Mouse (Mus musculus) hindbrain, embryonic 13.5 days (tissue): Measurements from ENCODE around the gene Cldn16. TPM values are rescaled to one million over a fixed set of nuclear protein-coding genes. Genes with fewer than 3 reads are reported as not detected.
"Not testable (repeated sequence)": the region's sequence is repeated elsewhere in the genome, so short reads cannot be mapped to it uniquely, and the experiment has no call there.

Experiments used
- ATAC-seq: fragments of 200-750 bp; cut with Nextera tagmentation; 2 replicates; pipeline ENCODE4 v1.8.0; 2017; ENCODE audit warnings: moderate TSS enrichment; ENCODE audit not compliant: low FRiP score
- H3K27ac ChIP-seq: fragments of 300-500 bp; sonication (generic); 2 replicates; pipeline ENCODE4 v1.5.1; 2015; ENCODE audit warnings: inconsistent platforms, mild to moderate bottlenecking, moderate library complexity
- H3K27me3 ChIP-seq: fragments of 300-500 bp; sonication (generic); 2 replicates; pipeline ENCODE4 v1.6.1; 2015; ENCODE audit warnings: mild to moderate bottlenecking, inconsistent platforms
- H3K36me3 ChIP-seq: fragments of 300-500 bp; sonication (generic); 2 replicates; pipeline ENCODE4 v1.6.1; 2015; ENCODE audit warnings: mild to moderate bottlenecking, inconsistent platforms
- H3K4me1 ChIP-seq: fragments of 300-500 bp; sonication (generic); replicated peaks from 2 replicates; pipeline ENCODE4 v1.6.1; 2015; ENCODE audit warnings: inconsistent platforms
- H3K4me2 ChIP-seq: fragments of 300-500 bp; sonication (generic); 2 replicates; pipeline ENCODE4 v1.6.1; 2015; ENCODE audit warnings: inconsistent platforms, mild to moderate bottlenecking, moderate library complexity
- H3K4me3 ChIP-seq: fragments of 300-500 bp; sonication (generic); 2 replicates; pipeline ENCODE4 v1.5.1; 2015; ENCODE audit warnings: mild to moderate bottlenecking, inconsistent platforms
- H3K9ac ChIP-seq: fragments of 300-500 bp; sonication (generic); 2 replicates; pipeline ENCODE4 v1.6.1; 2015; ENCODE audit warnings: mild to moderate bottlenecking, inconsistent platforms
- H3K9me3 ChIP-seq: fragments of 300-500 bp; sonication (generic); 2 replicates; pipeline ENCODE4 v1.6.1; 2016; ENCODE audit warnings: inconsistent platforms
- WGBS: fragments of 180-500 bp; shearing (Covaris S2); methylation state at CpG from one replicate; pipeline ENCODE4 v1.1.7; 2015; 5-methylcytosine and 5-hydroxymethylcytosine counted together
- polyA plus RNA-seq: library from polyadenylated mRNA; unstranded; fragments of >200 nt; fragmentation: Nextera tagmentation; extraction: Ambion mirVana; gene quantifications from 2 replicates; pipeline ENCODE4 v1.2.1, GENCODE M21; 2015

Gene Cldn16
- polyA plus RNA-seq, 1 experiment from 2014 or later, result not detected

- not testable (repeated sequence) for H3K4me3 ChIP-seq, H3K27me3 ChIP-seq, H3K27ac ChIP-seq, H3K36me3 ChIP-seq, ATAC-seq, H3K9ac ChIP-seq, H3K4me1 ChIP-seq, H3K4me2 ChIP-seq, H3K9me3 ChIP-seq
- WGBS, result 96% methylated on average over 3 of the region's 3 CpGs
Observed at GRCm38 (mm10) chr16:26499705-26500104, 36.8 kb downstream of the Cldn16 start.

GRCm38 (mm10) chr16:26500738-26501137, 37.8 kb downstream of the Cldn16 start:
- Histone ChIP-seq H3K36me3 (no peaks in the 10 kb centered on the region), H3K9ac (no peak overlapping the region), H3K4me2 (no peak overlapping the region), H3K9me3 (no peaks in the 10 kb centered on the region), H3K4me1 (no peaks in the 10 kb centered on the region), H3K27ac (no peak overlapping the region), H3K4me3 (no peak overlapping the region), H3K27me3 (no peaks in the 10 kb centered on the region)
- 82% methylated on average over 3 of the region's 3 CpGs for WGBS
- no peak for ATAC-seq

GRCm38 (mm10) chr16:26504961-26505360, 42.0 kb downstream of the Cldn16 start:
- no peaks in the 10 kb centered on the region for H3K36me3 ChIP-seq
- no peak overlapping the region for H3K9ac ChIP-seq
- WGBS, result 75% methylated on average over 4 of the region's 4 CpGs
- no peak overlapping the region for H3K27ac ChIP-seq
- H3K9me3 ChIP-seq, result no peaks in the 10 kb centered on the region
- H3K4me1 ChIP-seq, result no peaks in the 10 kb centered on the region
- H3K4me3 ChIP-seq, result no peak overlapping the region
- no peak for ATAC-seq
- no peaks in the 10 kb centered on the region for H3K27me3 ChIP-seq
- no peak overlapping the region for H3K4me2 ChIP-seq

DNA sequence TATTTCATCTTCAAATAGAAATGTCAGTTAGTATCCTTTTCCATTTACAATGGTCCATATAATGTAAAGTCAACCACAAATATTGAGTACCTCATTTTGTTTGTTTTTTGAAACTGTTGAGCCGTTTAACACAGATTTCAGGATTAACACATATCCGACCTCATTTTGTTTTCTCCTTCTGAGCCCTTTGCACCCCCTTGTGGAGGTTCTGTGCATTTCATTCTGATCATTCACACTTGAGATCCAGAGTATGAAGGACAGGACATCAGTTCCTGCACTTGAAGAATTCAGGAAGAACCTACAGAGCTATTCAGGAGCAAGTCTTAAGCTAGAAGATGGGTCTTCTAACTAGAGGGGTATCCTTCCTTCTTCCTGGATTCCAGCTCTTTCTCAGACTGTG, 56.7 kb downstream of the Cldn16 start:
- Histone ChIP-seq H3K4me3 (no peak overlapping the region), H3K27ac (no peak overlapping the region), H3K36me3 (no peaks in the 10 kb centered on the region), H3K9me3 (no peaks in the 10 kb centered on the region), H3K9ac (no peak overlapping the region), H3K4me1 (no peaks in the 10 kb centered on the region), H3K27me3 (no peaks in the 10 kb centered on the region), H3K4me2 (no peak overlapping the region)
- no peak for ATAC-seq
- 63% methylated on average over 2 of the region's 2 CpGs for WGBS

DNA sequence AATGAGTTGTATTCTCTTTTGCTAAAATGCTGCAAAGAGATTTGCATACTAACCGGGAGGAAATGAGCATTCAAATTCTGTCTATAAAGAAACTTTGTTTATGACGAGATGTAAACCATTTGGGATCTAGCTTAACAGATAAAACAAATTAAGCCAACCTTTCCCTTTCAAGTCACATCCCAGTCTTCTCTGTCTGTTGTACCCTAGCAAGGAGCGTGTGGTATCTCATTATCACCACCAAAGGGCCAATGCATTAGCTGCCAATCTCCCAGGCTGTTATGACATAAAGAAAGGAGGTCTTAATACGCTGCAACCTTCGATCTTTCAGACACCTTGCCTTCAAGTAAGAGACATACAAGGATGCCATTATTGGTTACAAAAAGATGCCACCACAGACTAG, 62.9 kb downstream of the Cldn16 start:
- Histone ChIP-seq H3K9ac (no peak overlapping the region), H3K4me3 (no peak overlapping the region), H3K9me3 (no peaks in the 10 kb centered on the region), H3K27me3 (no peaks in the 10 kb centered on the region), H3K36me3 (no peaks in the 10 kb centered on the region), H3K4me1 (peaks cover 24% of the 10 kb centered on the region), H3K27ac (0 out of 2 replicates have a peak overlapping the region, but pooled peaks have one; percentile 18), H3K4me2 (no peak overlapping the region)
- ATAC-seq, result no peak
- 67% methylated on average over 5 of the region's 5 CpGs for WGBS

DNA sequence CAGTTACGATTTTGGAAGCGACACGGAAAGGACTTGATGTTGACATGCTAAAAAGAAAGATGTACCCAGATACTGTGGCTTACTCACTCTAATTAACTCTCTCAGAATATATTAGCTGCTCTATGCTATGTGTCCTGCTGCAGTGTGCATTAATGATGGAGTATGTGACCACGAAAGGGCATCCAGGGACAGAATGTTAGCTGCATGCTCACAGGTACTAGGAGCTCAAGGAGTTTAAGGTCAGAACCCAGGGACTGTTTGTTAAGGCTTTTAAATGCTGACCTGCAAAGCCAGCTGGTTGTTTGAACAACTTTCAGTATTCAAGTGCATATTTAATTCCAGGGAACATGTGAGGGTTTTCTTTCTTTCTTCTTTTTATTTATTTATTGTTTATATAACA, 63.7 kb downstream of the Cldn16 start, which contains the start of gene Tmem207:
TSS of gene Tmem207 (minus strand) at position 101 of the 400 bp plus-strand sequence.
- no peak within 1 kb of the TSS for H3K4me3 ChIP-seq

DNA sequence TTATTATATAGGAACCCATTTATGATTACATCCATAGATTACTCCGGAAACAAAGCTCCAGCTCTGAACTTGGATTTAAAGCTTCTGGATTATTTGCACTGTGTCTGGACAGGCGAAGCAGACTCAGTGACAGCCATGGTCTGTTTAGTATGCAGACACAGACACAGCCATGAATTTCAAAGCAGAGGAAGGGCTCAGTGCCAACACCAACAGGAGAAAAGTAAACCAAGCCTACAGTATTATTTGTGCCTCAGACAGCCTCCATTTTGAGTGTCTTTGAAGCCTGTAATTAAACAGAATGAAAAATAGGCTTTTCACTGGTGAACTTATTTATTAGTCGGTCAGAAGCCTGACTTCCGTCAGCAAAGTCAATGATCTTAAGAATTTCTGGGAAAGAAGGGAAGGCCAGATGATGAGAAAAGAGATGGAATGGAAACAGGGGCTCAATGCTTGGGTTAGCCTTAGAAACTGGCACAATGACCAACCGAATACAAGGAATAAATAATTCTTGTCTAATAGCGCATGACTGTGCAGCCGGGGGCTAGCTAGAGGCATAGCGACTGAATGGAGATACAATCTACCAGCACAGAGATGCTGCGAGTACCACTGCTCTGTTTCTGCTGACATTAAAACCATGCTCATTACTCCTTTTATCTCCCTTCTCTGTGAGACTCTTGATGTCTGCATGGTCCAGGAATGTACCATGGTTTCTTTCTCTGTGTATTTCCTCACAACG, 65.2 kb downstream of the Cldn16 start:
- Histone ChIP-seq H3K27ac (peak overlapping the region; percentile 42; the same call in 1 of the 2 replicates), H3K36me3 (no peaks in the 10 kb centered on the region), H3K4me2 (0 out of 2 replicates have a peak overlapping the region, but pooled peaks have one; percentile 8), H3K4me3 (no peak overlapping the region), H3K27me3 (no peaks in the 10 kb centered on the region), H3K9me3 (no peaks in the 10 kb centered on the region), H3K9ac (no peak overlapping the region), H3K4me1 (peaks cover 24% of the 10 kb centered on the region)
- peak; percentile 91 for ATAC-seq
- 42% methylated on average over 10 of the region's 10 CpGs for WGBS

More for the DNA sequence above, 63.7 kb downstream of the Cldn16 start, which contains the start of gene Tmem207:
- H3K4me2 ChIP-seq, result no peak within 1 kb of the TSS
- H3K9me3 ChIP-seq, result no peaks in the 10 kb centered on the region
- H3K36me3 ChIP-seq, result no peaks in the 10 kb centered on the region
- 0 out of 2 replicates have a peak within 1 kb of the TSS, but pooled peaks have one; percentile 18 for H3K27ac ChIP-seq
- 79% methylated on average over 4 of the region's 4 CpGs for WGBS
- H3K4me1 ChIP-seq, result peaks cover 24% of the 10 kb centered on the region
- no peaks in the 10 kb centered on the region for H3K27me3 ChIP-seq
- no peak for ATAC-seq
- no peak within 1 kb of the TSS for H3K9ac ChIP-seq

GRCm38 (mm10) chr16:26530451-26530850, 67.5 kb downstream of the Cldn16 start:
- no peak for ATAC-seq
- no peak overlapping the region for H3K4me2 ChIP-seq
- no peak overlapping the region for H3K4me3 ChIP-seq
- no peaks in the 10 kb centered on the region for H3K9me3 ChIP-seq
- no peaks in the 10 kb centered on the region for H3K27me3 ChIP-seq
- H3K9ac ChIP-seq, result no peak overlapping the region
- no peak overlapping the region for H3K27ac ChIP-seq
- H3K36me3 ChIP-seq, result no peaks in the 10 kb centered on the region
- H3K4me1 ChIP-seq, result peaks cover 24% of the 10 kb centered on the region
- WGBS, result 84% methylated on average over 1 of the region's 1 CpGs

- Histone ChIP-seq H3K4me2 (no peak overlapping the region), H3K9me3 (no peaks in the 10 kb centered on the region), H3K4me3 (no peak overlapping the region), H3K27me3 (no peaks in the 10 kb centered on the region), H3K9ac (no peak overlapping the region), H3K27ac (no peak overlapping the region), H3K36me3 (no peaks in the 10 kb centered on the region), H3K4me1 (peaks cover 16% of the 10 kb centered on the region)
- 89% methylated on average over 1 of the region's 1 CpGs for WGBS
- ATAC-seq, result no peak
Observed at GRCm38 (mm10) chr16:26532287-26532686, 69.4 kb downstream of the Cldn16 start.

Other genes starting within 250 kb of the Cldn16 start
- 6.0 and 9.8 TPM in 2 replicates for gene Cldn1, start 91.3 kb upstream of the Cldn16 start, polyA plus RNA-seq
- 0.14 and 0.16 TPM in 2 replicates for gene Tmem207, start 63.6 kb downstream of the Cldn16 start, polyA plus RNA-seq
- gene Il1rap, start 118.6 kb downstream of the Cldn16 start, polyA plus RNA-seq, result 7.8 and 7.9 TPM in 2 replicates